Mouse (Mus musculus) heart, postnatal 0 days (tissue): Measurements from ENCODE around the gene Slc34a3.

Source experiments
- CTCF ChIP-seq: IDR thresholded peaks from 2 replicates; pipeline ENCODE4 v1.5.1; 2016; ENCODE audit warnings: antibody characterized with exemption, control low read depth, low read depth
- EP300 ChIP-seq: IDR thresholded peaks from 2 replicates; pipeline ENCODE4 v1.6.1; 2016; ENCODE audit warnings: antibody characterized with exemption, low read depth

GRCm38 (mm10) chr2:25266720-25267119 is 32.6 kb upstream of the Slc34a3 start:
- no peak for TF ChIP-seq CTCF
- no peak for TF ChIP-seq EP300
